Mouse (Mus musculus) ES-Bruce4 (cell line): ENCODE results near the gene Adamts9. TPM values are rescaled to one million over a fixed set of nuclear protein-coding genes. Genes with fewer than 3 reads are reported as not detected.

Experiments
- H3K27ac ChIP-seq: 2 replicates; pipeline ENCODE4 v1.5.1; 2012; ENCODE audit warnings: low read length, inconsistent platforms; ENCODE audit not compliant: insufficient read depth
- H3K27me3 ChIP-seq: 2 replicates; pipeline ENCODE4 v1.6.1; 2012; ENCODE audit warnings: mild to moderate bottlenecking, low read length, inconsistent platforms; ENCODE audit not compliant: control insufficient read depth, poor library complexity, insufficient read depth, severe bottlenecking
- H3K36me3 ChIP-seq: 2 replicates; pipeline ENCODE4 v1.6.1; 2012; ENCODE audit warnings: inconsistent platforms, mild to moderate bottlenecking, low read length, moderate library complexity; ENCODE audit not compliant: control insufficient read depth, poor library complexity, insufficient read depth, severe bottlenecking
- H3K4me1 ChIP-seq: one replicate; pipeline ENCODE4 v1.8.1; 2011; ENCODE audit warnings: low read length; ENCODE audit not compliant: control insufficient read depth, insufficient read depth
- H3K4me3 ChIP-seq: 2 replicates; pipeline ENCODE4 v1.5.1; 2011; ENCODE audit warnings: low read depth, mild to moderate bottlenecking, low read length
- H3K9ac ChIP-seq: 2 replicates; pipeline ENCODE4 v1.6.1; 2012; ENCODE audit warnings: low read depth, mild to moderate bottlenecking, inconsistent platforms; ENCODE audit not compliant: poor library complexity, severe bottlenecking
- H3K9me3 ChIP-seq: replicated peaks from 2 replicates; pipeline ENCODE4 v1.6.1; 2012; ENCODE audit warnings: mild to moderate bottlenecking, low read length, inconsistent platforms; ENCODE audit not compliant: control insufficient read depth, poor library complexity, insufficient read depth, severe bottlenecking
- CTCF ChIP-seq: IDR thresholded peaks from one replicate; pipeline ENCODE4 v1.8.1; 2011; ENCODE audit warnings: low read depth, low read length
- EP300 ChIP-seq: IDR thresholded peaks from 2 replicates; pipeline ENCODE4 v1.6.1; 2011; ENCODE audit warnings: low read depth, low read length; ENCODE audit not compliant: insufficient read depth
- POLR2A ChIP-seq: IDR thresholded peaks from one replicate; pipeline ENCODE4 v1.8.1; 2011; ENCODE audit warnings: low read length; ENCODE audit not compliant: insufficient read depth
- polyA plus RNA-seq: library from polyadenylated mRNA; stranded (reverse); fragments of >200 nt; gene quantifications from 2 replicates; pipeline ENCODE4 v1.2.4, GENCODE M21; 2011; ENCODE audit warnings: low read depth; ENCODE audit not compliant: missing spikeins, insufficient read depth, insufficient read length

The Adamts9 gene
- polyA plus RNA-seq, 1 experiment, result 8.9 TPM

- Histone ChIP-seq H3K27ac (no peak overlapping the region), H3K4me3 (no peak overlapping the region), H3K36me3 (no peaks in the 10 kb centered on the region), H3K9me3 (no peaks in the 10 kb centered on the region), H3K27me3 (no peaks in the 10 kb centered on the region), H3K4me1 (no peaks in the 10 kb centered on the region), H3K9ac (no peak overlapping the region)
- no peak for TF ChIP-seq POLR2A
- no peak for TF ChIP-seq CTCF
- no peak for TF ChIP-seq EP300
These were observed 218.9 kb downstream of the Adamts9 start for GRCm38 (mm10) chr6:92724394-92724793.

Other genes starting within 250 kb of the Adamts9 start
- gene Prickle2, start 237.3 kb downstream of the Adamts9 start, polyA plus RNA-seq, result 2.4 and 3.3 TPM in 2 replicates
- gene A730049H05Rik, start 127.0 kb downstream of the Adamts9 start, polyA plus RNA-seq, result 0.40 TPM in 1 of 2 replicates, not detected in the other
- not detected in 2 replicates for gene Gm15737, start 74.1 kb downstream of the Adamts9 start, polyA plus RNA-seq